Mouse (Mus musculus) forebrain, embryonic 12.5 days (tissue): ENCODE results near the gene Dnaja3. TPM values are rescaled to one million over a fixed set of nuclear protein-coding genes. Genes with fewer than 3 reads are reported as not detected.

Experiments used
- ATAC-seq: fragments of 200-750 bp; cut with Nextera tagmentation; 2 replicates; pipeline ENCODE4 v1.8.0; 2017; ENCODE audit warnings: moderate TSS enrichment; ENCODE audit not compliant: low FRiP score
- H3K27ac ChIP-seq: fragments of 300-500 bp; sonication (generic); 2 replicates; pipeline ENCODE4 v1.5.1; 2016; ENCODE audit warnings: mild to moderate bottlenecking
- H3K27me3 ChIP-seq: fragments of 300-500 bp; sonication (generic); 2 replicates; pipeline ENCODE4 v1.6.1; 2016; ENCODE audit warnings: mild to moderate bottlenecking
- H3K36me3 ChIP-seq: fragments of 300-500 bp; sonication (generic); replicated peaks from 2 replicates; pipeline ENCODE4 v1.6.1; 2016; ENCODE audit warnings: mild to moderate bottlenecking
- H3K4me1 ChIP-seq: fragments of 300-500 bp; sonication (generic); 2 replicates; pipeline ENCODE4 v1.6.1; 2016
- H3K4me2 ChIP-seq: fragments of 300-500 bp; sonication (generic); 2 replicates; pipeline ENCODE4 v1.6.1; 2016; ENCODE audit warnings: mild to moderate bottlenecking, moderate library complexity
- H3K4me3 ChIP-seq: fragments of 300-500 bp; sonication (generic); replicated peaks from 2 replicates; pipeline ENCODE4 v1.5.1; 2016; ENCODE audit warnings: mild to moderate bottlenecking
- H3K9ac ChIP-seq: fragments of 300-500 bp; sonication (generic); 2 replicates; pipeline ENCODE4 v1.6.1; 2016; ENCODE audit warnings: mild to moderate bottlenecking
- H3K9me3 ChIP-seq: fragments of 300-500 bp; sonication (generic); 2 replicates; pipeline ENCODE4 v1.6.1; 2016
- WGBS: fragments of 180-500 bp; shearing (Covaris S2); methylation state at CpG from one replicate; pipeline ENCODE4 v1.1.7; 2016; 5-methylcytosine and 5-hydroxymethylcytosine counted together
- polyA plus RNA-seq: library from polyadenylated mRNA; unstranded; fragments of >200 nt; fragmentation: Nextera tagmentation; extraction: Ambion mirVana; gene quantifications from 2 replicates; pipeline ENCODE4 v1.2.1, GENCODE M21; 2016

Dnaja3 gene
- polyA plus RNA-seq, 1 experiment from 2014 or later, result 51.4 TPM

- Histone ChIP-seq H3K36me3 (peaks cover 28% of the 10 kb centered on the region), H3K27me3 (no peaks in the 10 kb centered on the region), H3K4me3 (no peak overlapping the region), H3K9me3 (no peaks in the 10 kb centered on the region), H3K9ac (no peak overlapping the region), H3K27ac (no peak overlapping the region), H3K4me2 (no peak overlapping the region), H3K4me1 (peaks cover 20% of the 10 kb centered on the region)
- WGBS, result 83% methylated on average over 13 of the region's 13 CpGs
- ATAC-seq, result no peak
Measured at GRCm38 (mm10) chr16:4647651-4648141, 7.9 kb downstream of the Dnaja3 start.

DNA sequence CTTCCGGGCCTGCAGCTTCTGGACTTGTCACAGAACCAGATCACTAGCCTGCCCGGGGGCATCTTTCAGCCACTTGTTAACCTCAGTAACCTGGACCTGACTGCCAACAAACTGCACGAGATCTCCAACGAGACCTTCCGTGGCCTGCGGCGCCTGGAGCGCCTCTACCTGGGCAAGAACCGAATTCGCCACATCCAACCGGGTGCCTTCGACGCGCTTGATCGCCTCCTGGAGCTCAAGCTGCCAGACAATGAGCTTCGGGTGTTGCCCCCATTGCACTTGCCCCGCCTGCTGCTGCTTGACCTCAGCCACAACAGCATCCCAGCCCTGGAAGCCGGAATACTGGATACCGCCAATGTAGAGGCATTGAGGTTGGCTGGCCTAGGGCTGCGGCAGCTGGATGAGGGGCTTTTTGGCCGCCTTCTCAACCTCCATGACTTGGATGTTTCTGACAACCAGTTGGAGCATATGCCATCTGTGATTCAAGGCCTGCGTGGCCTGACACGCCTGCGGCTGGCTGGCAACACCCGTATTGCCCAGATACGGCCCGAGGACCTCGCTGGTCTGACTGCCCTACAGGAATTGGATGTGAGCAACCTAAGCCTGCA is 8.7 kb downstream of the Dnaja3 start:
- ATAC-seq, result no peak
- no peaks in the 10 kb centered on the region for H3K27me3 ChIP-seq
- no peak overlapping the region for H3K4me2 ChIP-seq
- WGBS, result 86% methylated on average over 28 of the region's 28 CpGs
- H3K4me3 ChIP-seq, result no peak overlapping the region
- no peak overlapping the region for H3K9ac ChIP-seq
- H3K27ac ChIP-seq, result no peak overlapping the region
- peaks cover 28% of the 10 kb centered on the region for H3K36me3 ChIP-seq
- peaks cover 13% of the 10 kb centered on the region; the same call in 1 of the 2 replicates for H3K4me1 ChIP-seq
- H3K9me3 ChIP-seq, result no peaks in the 10 kb centered on the region

GRCm38 (mm10) chr16:4649211-4649610 is 9.4 kb downstream of the Dnaja3 start:
- no peak overlapping the region for H3K9ac ChIP-seq
- H3K27me3 ChIP-seq, result no peaks in the 10 kb centered on the region
- 87% methylated on average over 5 of the region's 5 CpGs for WGBS
- peaks cover 28% of the 10 kb centered on the region for H3K36me3 ChIP-seq
- no peak overlapping the region for H3K4me2 ChIP-seq
- no peaks in the 10 kb centered on the region for H3K9me3 ChIP-seq
- H3K4me1 ChIP-seq, result peaks cover 8% of the 10 kb centered on the region; the same call in 1 of the 2 replicates
- no peak for ATAC-seq
- no peak overlapping the region; the same call in 1 of the 2 replicates for H3K4me3 ChIP-seq
- no peak overlapping the region for H3K27ac ChIP-seq

DNA sequence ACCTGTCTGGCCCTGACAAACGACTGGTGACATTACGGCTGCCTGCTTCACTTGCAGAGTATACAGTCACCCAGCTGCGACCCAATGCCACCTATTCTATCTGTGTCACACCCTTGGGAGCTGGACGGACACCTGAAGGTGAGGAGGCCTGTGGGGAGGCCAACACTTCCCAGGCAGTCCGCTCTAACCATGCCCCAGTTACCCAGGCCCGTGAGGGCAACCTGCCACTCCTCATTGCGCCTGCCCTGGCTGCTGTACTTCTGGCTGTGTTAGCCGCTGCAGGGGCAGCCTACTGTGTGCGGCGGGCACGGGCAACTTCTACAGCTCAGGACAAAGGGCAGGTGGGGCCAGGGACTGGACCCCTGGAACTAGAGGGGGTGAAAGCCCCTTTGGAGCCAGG is 9.9 kb downstream of the Dnaja3 start:
- Histone ChIP-seq H3K4me2 (no peak overlapping the region), H3K9me3 (no peaks in the 10 kb centered on the region), H3K27me3 (no peaks in the 10 kb centered on the region), H3K9ac (no peak overlapping the region), H3K4me3 (no peak overlapping the region; the same call in 1 of the 2 replicates), H3K36me3 (peaks cover 28% of the 10 kb centered on the region), H3K4me1 (peaks cover 8% of the 10 kb centered on the region; the same call in 1 of the 2 replicates), H3K27ac (no peak overlapping the region)
- 91% methylated on average over 11 of the region's 11 CpGs for WGBS
- ATAC-seq, result no peak

DNA sequence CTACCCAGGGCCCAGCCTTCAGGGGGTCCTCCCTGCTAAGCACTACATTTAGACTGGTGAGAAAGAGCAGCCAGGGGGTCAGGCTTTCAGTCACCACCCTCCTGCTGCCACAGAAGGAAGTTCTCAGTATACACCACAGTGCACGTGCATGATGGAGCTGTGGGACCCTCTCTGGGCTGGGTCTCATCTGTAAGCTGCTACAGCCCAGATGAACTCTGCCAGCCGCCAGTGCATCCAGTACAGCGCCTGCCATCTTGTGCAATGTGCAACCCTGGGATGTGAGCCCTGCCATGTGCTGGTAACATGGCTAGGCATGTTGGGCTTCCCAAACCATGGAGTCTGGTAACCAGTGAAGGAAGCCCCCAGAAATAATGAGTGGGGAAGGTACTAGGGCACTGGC is 10.4 kb downstream of the Dnaja3 start:
- Histone ChIP-seq H3K4me3 (no peak overlapping the region), H3K4me1 (peaks cover 9% of the 10 kb centered on the region), H3K27me3 (no peaks in the 10 kb centered on the region), H3K9ac (no peak overlapping the region), H3K36me3 (peaks cover 28% of the 10 kb centered on the region), H3K4me2 (no peak overlapping the region), H3K9me3 (no peaks in the 10 kb centered on the region), H3K27ac (no peak overlapping the region)
- 81% methylated on average over 3 of the region's 3 CpGs for WGBS
- no peak for ATAC-seq

DNA sequence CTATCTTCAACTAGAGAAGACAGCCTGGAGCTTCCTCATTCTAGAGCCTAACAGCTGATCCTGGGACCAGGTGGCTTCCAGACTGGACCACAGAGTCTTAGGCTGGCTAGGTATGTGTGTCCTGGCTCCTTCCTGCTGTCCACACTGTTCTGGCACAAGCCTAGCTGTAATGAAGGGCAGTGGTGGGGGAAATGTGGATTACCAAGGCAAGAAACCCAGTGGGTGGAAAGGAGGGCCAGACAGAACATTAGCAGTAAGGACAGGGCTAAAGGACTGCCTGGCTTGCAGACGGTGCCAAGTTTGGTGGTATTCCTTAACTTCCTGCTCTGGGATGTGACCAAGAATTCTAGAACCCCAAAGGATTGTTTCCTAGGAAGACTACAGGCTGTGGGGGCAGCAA is 11.3 kb downstream of the Dnaja3 start:
- H3K9ac ChIP-seq, result no peak overlapping the region
- no peak overlapping the region for H3K27ac ChIP-seq
- no peak for ATAC-seq
- H3K27me3 ChIP-seq, result no peaks in the 10 kb centered on the region
- H3K4me1 ChIP-seq, result peaks cover 18% of the 10 kb centered on the region
- no peak overlapping the region for H3K4me2 ChIP-seq
- no peak overlapping the region for H3K4me3 ChIP-seq
- WGBS, result 96% methylated on average over 1 of the region's 1 CpGs
- peaks cover 28% of the 10 kb centered on the region for H3K36me3 ChIP-seq
- H3K9me3 ChIP-seq, result no peaks in the 10 kb centered on the region

- Histone ChIP-seq H3K27ac (0 out of 2 replicates have a peak overlapping the region, but pooled peaks have one; percentile 10), H3K9ac (no peak overlapping the region), H3K4me2 (no peak overlapping the region), H3K4me1 (peaks cover 24% of the 10 kb centered on the region), H3K36me3 (peaks cover 28% of the 10 kb centered on the region), H3K27me3 (no peaks in the 10 kb centered on the region), H3K4me3 (no peak overlapping the region), H3K9me3 (no peaks in the 10 kb centered on the region)
- no peak for ATAC-seq
- WGBS, result 69% methylated on average over 7 of the region's 7 CpGs
Measured at GRCm38 (mm10) chr16:4651624-4652023, 11.8 kb downstream of the Dnaja3 start.

DNA sequence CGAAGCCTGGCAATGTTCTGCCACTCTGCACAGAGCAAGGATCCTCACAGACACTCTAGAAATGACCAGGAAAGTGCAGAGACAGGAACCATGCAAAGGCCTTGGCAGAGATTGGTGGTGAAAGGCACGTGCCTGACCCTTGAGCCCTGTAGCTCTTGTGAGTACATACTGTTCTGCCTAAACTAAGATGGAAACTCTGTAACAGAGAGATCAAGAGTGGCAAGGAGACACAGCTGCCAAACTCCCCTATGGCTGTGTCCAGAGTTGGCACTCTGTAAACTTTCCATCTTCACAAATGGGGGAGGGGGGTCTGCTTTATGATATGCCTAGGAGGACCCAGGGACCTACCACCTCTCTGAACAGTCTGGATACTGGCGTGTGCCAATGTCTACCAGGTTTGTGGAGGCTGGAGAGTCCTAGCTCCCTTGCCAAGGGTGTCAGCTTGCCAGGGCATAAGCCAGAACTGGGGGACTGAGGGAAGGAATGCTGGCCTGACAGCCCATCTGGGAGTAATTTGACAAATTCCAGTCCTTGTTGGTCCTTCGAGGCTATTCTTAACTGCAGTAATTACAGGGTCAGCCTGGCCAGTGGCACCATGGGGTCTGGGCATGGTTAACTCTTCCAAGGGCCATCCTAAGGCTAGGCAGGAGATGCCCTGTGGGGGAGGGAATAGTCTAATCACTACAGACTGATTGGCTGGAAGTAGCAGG is 13.1 kb downstream of the Dnaja3 start:
- Histone ChIP-seq H3K27ac (0 out of 2 replicates have a peak overlapping the region, but pooled peaks have one; percentile 10), H3K9ac (no peak overlapping the region), H3K36me3 (peaks cover 28% of the 10 kb centered on the region), H3K4me1 (peaks cover 21% of the 10 kb centered on the region), H3K4me3 (no peak overlapping the region), H3K4me2 (no peak overlapping the region), H3K27me3 (no peaks in the 10 kb centered on the region), H3K9me3 (no peaks in the 10 kb centered on the region)
- ATAC-seq, result no peak
- WGBS, result 84% methylated on average over 4 of the region's 4 CpGs

DNA sequence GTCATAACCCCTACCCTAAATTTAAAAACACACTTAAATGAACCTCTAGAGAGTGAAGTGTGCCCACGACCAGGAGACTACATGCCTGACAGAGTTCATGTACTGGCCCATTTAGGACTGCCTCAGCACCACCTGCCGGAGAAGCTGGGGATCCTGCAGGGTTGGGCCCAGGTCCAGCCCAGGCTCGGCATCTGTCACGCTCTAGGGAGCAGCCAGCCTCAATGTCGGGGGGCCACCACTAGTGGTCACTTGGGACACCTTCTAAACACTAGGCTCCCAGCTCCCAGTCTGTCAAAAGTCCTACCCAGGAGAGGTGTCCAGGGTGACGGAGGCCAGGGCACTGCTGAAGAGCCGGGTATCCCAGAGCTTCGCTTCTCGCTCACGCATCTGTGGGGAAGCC is 14.9 kb downstream of the Dnaja3 start:
- peaks cover 31% of the 10 kb centered on the region for H3K4me1 ChIP-seq
- 89% methylated on average over 10 of the region's 10 CpGs for WGBS
- H3K9ac ChIP-seq, result no peak overlapping the region
- H3K4me2 ChIP-seq, result no peak overlapping the region
- ATAC-seq, result no peak
- no peaks in the 10 kb centered on the region for H3K9me3 ChIP-seq
- H3K4me3 ChIP-seq, result no peak overlapping the region
- H3K27ac ChIP-seq, result no peak overlapping the region
- H3K36me3 ChIP-seq, result peaks cover 17% of the 10 kb centered on the region
- H3K27me3 ChIP-seq, result no peaks in the 10 kb centered on the region

DNA sequence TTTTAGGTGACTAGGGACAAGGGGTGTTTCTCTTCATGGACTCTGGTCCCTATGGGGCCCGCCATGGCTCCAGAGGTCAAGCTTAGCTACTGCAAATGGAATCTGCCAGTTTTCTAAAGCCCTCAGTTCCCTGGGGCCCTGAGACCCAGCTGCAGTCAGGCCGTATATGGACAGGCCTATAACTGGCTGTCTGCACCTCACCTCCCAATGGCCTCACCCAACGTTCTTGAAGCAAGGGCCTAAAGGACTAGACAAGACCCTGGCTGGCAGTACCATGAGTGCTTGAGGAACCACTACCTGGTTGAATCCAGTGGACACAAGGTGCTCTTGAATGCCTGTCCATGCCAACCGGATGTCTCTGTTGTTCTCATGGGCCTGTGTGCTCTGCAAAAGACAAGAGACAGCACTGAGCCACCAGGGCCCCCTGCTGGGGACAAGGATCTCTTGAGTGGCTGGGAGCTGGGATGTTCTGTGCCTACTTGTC is 15.5 kb downstream of the Dnaja3 start:
- Histone ChIP-seq H3K4me3 (no peak overlapping the region), H3K9ac (no peak overlapping the region), H3K36me3 (peaks cover 15% of the 10 kb centered on the region), H3K27ac (0 out of 2 replicates have a peak overlapping the region, but pooled peaks have one; percentile 9), H3K27me3 (no peaks in the 10 kb centered on the region), H3K4me1 (peaks cover 31% of the 10 kb centered on the region), H3K4me2 (no peak overlapping the region), H3K9me3 (no peaks in the 10 kb centered on the region)
- WGBS, result 76% methylated on average over 4 of the region's 4 CpGs
- no peak for ATAC-seq

- Histone ChIP-seq H3K9me3 (no peaks in the 10 kb centered on the region), H3K27ac (peak overlapping the region; percentile 9; the same call in 1 of the 2 replicates), H3K4me3 (no peak overlapping the region), H3K4me1 (peaks cover 31% of the 10 kb centered on the region), H3K27me3 (no peaks in the 10 kb centered on the region), H3K4me2 (no peak overlapping the region), H3K9ac (peak overlapping the region; percentile 17; the same call in 1 of the 2 replicates), H3K36me3 (peaks cover 20% of the 10 kb centered on the region)
- WGBS, result 32% methylated on average over 11 of the region's 11 CpGs
- ATAC-seq, result no peak
Measured at GRCm38 (mm10) chr16:4655764-4656570, 16.2 kb downstream of the Dnaja3 start.

- Histone ChIP-seq H3K27me3 (no peaks in the 10 kb centered on the region), H3K9ac (no peak overlapping the region), H3K36me3 (peaks cover 24% of the 10 kb centered on the region), H3K4me1 (peaks cover 31% of the 10 kb centered on the region), H3K9me3 (no peaks in the 10 kb centered on the region), H3K27ac (no peak overlapping the region), H3K4me2 (no peak overlapping the region), H3K4me3 (no peak overlapping the region)
- no peak for ATAC-seq
- 61% methylated on average over 9 of the region's 9 CpGs for WGBS
Measured at GRCm38 (mm10) chr16:4656571-4657081, 16.8 kb downstream of the Dnaja3 start.
